Mouse (Mus musculus) bone marrow macrophage, adult 2 months (primary cell): Measurements from ENCODE around the gene Dnmt3c.

Experiments used
- CTCF ChIP-seq: IDR thresholded peaks from 2 replicates; pipeline ENCODE4 v1.5.1; 2012; ENCODE audit warnings: low read depth, mild to moderate bottlenecking, low read length, moderate library complexity
- POLR2A ChIP-seq: IDR thresholded peaks from 2 replicates; pipeline ENCODE4 v1.6.1; 2012; ENCODE audit warnings: mild to moderate bottlenecking, low read depth, low read length, borderline replicate concordance

DNA sequence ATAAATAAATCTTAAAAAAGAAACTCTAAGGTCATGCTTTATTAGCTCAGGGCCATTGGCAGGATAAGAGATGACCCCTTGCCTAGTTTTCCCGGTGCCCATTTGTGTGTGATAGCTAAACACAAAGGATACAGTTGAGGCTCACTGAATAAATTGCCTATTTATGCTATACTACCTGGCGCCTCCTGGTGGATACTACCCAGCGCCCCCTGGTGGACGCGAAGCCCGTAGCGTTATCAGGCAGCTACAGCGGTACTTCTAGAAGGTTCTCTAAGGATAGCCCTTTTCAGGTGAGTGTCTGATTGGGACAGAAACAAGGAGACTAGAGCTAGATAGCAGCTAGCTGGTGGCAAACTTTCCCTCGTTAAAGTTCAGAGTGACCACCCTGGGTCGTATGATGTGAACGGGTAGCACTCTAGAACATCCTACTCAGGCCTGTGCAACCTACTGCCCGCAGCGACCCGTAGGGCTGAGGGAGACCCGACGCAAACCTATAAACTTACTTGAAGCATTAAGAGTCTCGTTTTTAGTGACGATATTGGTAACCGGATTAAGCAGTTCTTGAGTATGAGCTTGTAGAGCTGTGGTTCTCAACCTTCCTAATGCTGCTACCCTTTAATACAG is 1.9 kb upstream of the Dnmt3c start:
- TF ChIP-seq CTCF, result peak; percentile 99
- no peak for TF ChIP-seq POLR2A
